Mouse (Mus musculus) heart, postnatal 25 days (tissue): ENCODE measurements around the gene Eif4a2. TPM values are rescaled to one million over a fixed set of nuclear protein-coding genes. Genes with fewer than 3 reads are reported as not detected.
A peak's percentile ranks its signal among the peaks of the same experiment; 100 is the strongest.

Source experiments
- DNase-seq: peaks from one replicate; pipeline ENCODE4 v3.0.0; 2022; ENCODE audit warnings: low spot score
- intact Hi-C: fragments of 180-260 bp; cut with DNase I; formaldehyde crosslinking; loops from one replicate; pipeline ENCODE4 v1.15.1; 2025
- total RNA-seq, 2 experiments: library from RNA; stranded (reverse); gene quantifications; 2 replicates each; pipeline ENCODE4 v1.2.3; 2021

The Eif4a2 gene
- total RNA-seq, 2 experiments from 2014 or later: 300 to 346 TPM

DNA sequence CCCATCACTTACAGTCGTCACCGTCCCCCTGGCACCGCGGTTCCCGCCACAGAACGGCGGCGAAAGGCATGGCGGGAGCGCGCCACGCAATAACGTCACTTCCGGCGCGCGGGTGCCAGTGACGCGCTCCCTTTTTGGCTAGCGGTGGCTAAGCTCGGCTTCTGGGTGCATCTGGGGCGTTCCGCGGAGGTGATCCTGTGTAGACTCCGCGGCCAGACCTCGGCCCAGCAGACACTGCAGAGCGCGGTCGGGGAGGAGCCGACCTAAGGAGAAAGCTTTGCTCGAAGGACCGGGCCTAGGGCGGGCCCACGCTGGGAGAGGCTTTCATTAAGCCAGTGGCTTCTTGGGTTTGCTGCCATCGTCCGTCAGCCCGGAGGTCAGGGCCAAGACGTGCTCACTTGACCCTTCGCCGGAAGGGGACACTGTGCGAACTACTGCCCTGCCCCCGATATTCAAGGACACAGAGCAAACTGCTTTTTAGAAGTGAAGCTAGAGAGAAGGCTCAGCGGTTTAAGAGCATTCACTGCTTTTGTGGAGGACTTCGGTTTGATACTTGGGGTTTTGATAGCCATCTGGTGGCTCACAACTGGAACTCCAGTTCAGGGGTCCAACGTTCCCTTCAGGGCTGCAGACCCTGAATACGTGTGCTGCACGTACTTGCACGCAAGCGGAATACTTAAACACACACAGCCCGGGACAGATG is 20.6 kb downstream of the Eif4a2 start, which contains the start of gene Rfc4:
TSS of gene Rfc4 (minus strand) at position 65 of the 703 bp plus-strand sequence.
- peak; percentile 85 for DNase-seq

GRCm38 (mm10) chr16:23130303-23130702 is 23.1 kb downstream of the Eif4a2 start:
- no peak for DNase-seq
- intact Hi-C loops: no loop called here

More for the DNA sequence above, 20.6 kb downstream of the Eif4a2 start, which contains the start of gene Rfc4:
- intact Hi-C loops: loop anchor here (1.0 to 5.0 kb wide), 3 partner anchors 21 to 271 kb away; partner anchors contain the start of genes Dnajb11, Eif4a2 and Tbccd1

- no peak for DNase-seq
- intact Hi-C loops: no loop called here
These were observed 25.1 kb downstream of the Eif4a2 start for GRCm38 (mm10) chr16:23132336-23132735.

DNA sequence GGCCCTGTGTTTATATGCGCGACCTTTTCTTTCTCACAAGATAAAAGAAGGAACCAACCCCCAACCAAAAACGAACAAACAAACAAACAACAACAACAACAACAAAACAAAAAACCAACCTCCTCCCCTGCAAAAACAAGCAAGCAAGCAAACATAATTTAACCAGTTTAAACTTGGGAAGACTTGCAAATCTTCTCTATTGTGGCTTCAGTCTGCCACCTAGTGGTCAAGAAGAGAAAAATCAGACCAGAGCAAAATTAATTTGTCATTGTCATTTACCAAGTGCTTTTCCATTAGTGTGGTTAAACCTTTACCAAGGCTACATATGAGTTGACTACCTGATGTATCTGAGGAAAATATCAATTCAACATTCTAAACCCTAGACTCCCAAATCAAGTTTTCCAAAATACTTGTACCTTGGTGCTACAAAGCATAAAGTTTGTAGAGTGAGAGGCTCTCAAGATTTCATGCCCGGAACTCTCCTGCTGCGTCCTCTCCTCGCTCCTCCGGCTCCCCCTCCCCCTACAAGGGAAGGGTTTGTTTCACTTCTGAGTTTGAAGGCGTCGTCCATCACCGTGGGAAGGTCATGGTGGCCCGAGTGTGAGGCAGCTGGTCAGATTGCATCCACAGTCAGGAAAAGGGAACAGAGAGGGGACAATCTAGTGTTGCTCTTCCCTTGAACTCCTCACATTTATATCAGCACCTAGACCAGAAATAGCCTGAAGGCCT is 28.3 kb downstream of the Eif4a2 start:
- no peak for DNase-seq
- intact Hi-C loops: loop anchor here (1.0 to 2.0 kb wide), 2 partner anchors 48 to 259 kb away; no protein-coding TSS in a partner anchor

GRCm38 (mm10) chr16:23136406-23136970 is 29.2 kb downstream of the Eif4a2 start:
- no peak for DNase-seq
- intact Hi-C loops: no loop called here

DNA sequence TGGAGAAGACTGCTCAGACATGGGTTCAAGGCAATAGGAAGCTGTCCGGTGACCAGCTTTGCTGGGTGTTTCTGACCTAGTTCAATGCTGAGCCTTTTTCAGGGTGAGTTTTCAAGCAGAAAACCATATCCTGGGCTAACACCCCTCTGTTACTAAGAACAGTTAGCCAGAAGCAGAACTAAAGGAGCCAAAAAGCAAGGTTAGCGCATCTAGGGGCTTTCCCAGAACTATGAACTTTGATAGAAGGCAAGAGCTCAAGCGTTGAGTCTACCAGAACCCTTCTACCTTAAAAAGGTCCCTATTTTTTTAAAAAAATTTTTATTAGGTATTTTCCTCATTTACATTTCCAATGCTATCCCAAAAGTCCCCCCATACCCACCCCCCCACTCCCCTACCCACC is 33.7 kb downstream of the Eif4a2 start:
- DNase-seq: no peak
- intact Hi-C loops: no loop called here

GRCm38 (mm10) chr16:23144326-23144725 is 37.1 kb downstream of the Eif4a2 start:
- intact Hi-C loops: no loop called here
- DNase-seq: no peak

DNA sequence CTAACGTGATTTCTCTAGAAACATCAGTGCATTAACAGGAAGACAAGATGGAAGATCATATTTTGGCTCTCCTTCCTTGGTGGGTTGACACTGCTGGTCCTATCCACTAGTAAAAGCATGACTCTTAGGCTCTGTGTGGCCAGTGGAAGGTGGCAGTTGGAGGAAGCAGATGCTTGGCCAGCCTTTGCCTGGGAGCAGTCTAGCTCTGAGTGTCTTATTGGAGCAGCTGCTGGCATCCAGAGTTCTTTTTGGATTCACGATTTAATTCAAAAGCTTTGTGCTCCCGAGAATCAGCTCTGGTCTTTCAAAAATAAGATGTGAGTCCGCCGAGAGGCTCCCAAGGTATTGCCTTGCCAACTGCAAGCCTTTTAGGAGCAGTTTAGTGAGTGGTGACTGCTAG is 38.0 kb downstream of the Eif4a2 start:
- no peak for DNase-seq
- intact Hi-C loops: no loop called here

DNA sequence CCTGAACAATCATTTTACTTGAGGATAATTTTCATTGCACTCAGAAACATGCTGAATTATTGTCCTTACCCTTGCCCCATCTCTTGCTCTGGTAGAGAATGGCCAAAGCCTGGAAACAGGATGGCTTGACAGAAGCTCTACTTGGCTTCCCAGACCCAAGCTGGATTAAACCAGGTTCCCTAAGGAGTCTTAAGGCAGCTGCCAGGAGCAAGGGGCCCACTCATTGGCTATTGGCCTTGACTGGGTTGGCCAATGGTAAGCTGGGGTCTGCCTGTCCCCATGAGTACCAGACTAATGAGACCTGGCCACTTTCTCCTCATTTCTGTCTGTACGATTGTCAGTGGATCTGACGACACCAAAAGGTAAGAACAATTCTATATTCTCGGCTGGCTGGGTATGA is 39.0 kb downstream of the Eif4a2 start, which contains the start of gene Adipoq:
TSS of gene Adipoq (plus strand) at position 257 of the 400 bp plus-strand sequence.
- intact Hi-C loops: no loop called here
- no peak for DNase-seq

DNA sequence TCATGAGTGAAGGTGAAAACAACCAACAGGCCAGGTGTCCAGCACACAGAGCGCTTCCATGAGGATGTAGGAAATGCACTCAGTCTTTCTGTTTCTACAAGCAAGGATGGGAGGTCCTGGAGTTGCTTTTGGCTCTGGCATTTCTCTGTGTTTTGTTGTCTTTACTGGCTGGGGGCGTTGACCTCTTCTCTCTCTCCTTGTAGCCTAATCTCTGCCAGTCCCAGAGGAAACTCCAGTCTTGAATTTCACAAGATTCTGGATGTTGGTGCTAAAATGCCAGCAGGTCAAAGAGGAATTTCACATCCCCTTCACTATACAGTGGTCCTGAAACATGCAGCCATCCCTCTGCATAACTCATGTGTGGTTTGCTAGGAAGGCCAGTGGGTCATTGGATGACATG is 41.7 kb downstream of the Eif4a2 start:
- DNase-seq: no peak
- intact Hi-C loops: no loop called here

DNA sequence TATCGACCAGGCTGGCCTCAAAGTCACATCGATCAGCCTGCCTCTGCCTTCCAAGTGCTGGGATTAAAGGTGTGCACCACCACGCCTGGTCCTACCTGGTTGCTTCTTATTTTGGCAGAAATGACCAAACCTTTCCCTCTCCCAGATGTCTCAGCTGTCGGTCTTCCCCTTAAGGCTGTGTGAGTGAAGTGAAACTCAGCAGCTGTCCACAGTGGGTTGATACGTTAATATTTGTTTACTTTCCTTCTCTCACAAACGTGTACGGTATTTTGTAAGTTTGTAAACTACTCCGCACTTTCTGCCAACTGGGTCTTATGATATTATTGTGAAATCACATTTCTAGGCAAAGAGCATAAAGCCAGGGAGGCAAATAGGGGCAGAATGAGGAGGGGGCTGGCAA is 42.2 kb downstream of the Eif4a2 start:
- intact Hi-C loops: no loop called here

GRCm38 (mm10) chr16:23151423-23151822 is 44.2 kb downstream of the Eif4a2 start:
- no peak for DNase-seq
- intact Hi-C loops: loop anchor here (1.0 to 2.0 kb wide), 2 partner anchors 73 to 252 kb away; partner anchors contain the start of gene St6gal1

More for the DNA sequence above, 42.2 kb downstream of the Eif4a2 start:
- DNase-seq: no peak

- no peak for DNase-seq
- intact Hi-C loops: no loop called here
These were observed 47.0 kb downstream of the Eif4a2 start for GRCm38 (mm10) chr16:23154261-23154660.

DNA sequence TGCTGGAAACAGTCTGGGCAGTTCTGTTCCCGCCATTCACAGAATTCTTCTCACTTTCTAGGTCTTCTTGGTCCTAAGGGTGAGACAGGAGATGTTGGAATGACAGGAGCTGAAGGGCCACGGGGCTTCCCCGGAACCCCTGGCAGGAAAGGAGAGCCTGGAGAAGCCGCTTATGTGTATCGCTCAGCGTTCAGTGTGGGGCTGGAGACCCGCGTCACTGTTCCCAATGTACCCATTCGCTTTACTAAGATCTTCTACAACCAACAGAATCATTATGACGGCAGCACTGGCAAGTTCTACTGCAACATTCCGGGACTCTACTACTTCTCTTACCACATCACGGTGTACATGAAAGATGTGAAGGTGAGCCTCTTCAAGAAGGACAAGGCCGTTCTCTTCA is 49.8 kb downstream of the Eif4a2 start:
- intact Hi-C loops: no loop called here
- DNase-seq: no peak

GRCm38 (mm10) chr16:23158292-23158691 is 51.0 kb downstream of the Eif4a2 start:
- intact Hi-C loops: no loop called here
- DNase-seq: no peak

DNA sequence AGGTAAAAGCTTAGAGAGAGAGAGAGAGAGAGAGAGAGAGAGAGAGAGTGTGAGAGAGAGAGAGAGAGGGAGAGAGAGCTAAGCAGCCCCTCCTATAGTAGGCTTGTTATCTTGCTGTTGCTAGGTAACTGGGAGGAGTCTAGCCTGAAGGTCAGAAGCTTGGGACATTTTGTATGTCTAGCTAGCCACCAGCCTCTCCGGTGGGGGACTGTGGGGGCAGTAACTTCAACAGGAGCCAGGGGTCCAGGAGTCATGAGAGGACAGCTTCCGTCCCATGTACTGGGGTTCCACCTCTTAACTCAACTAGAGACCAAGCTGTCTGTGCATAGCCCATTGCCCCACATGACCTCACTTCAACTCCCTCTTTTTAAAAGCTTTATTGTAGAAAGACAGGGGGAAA is 51.7 kb downstream of the Eif4a2 start:
- DNase-seq: no peak
- intact Hi-C loops: no loop called here

DNA sequence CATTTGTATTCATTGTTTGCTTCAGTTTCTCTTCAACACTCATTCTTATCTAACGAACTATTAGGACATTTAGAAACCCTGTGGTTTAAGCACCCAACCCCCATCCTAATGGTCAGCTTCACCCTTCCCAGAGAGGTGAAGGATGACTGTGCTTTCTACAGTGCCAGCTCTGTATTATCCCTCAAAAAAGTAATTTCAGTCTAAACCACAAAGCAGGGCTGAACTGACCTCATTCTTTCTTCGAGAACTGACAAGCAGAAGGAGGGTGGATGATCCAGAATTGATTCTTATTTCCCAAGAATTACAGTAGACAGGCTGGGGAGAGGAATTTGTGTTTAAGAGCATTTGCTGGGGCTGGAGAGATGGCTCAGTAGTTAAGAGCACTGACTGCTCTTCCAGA is 52.5 kb downstream of the Eif4a2 start:
- no peak for DNase-seq
- intact Hi-C loops: no loop called here

GRCm38 (mm10) chr16:23162116-23162515 is 54.9 kb downstream of the Eif4a2 start:
- no peak for DNase-seq
- intact Hi-C loops: no loop called here
